Mouse (Mus musculus) heart, embryonic 14.5 days (tissue): ENCODE data around the gene Atp6v1e1. TPM values are rescaled to one million over a fixed set of nuclear protein-coding genes. Genes with fewer than 3 reads are reported as not detected.

Experiments used
- ATAC-seq: fragments of 200-750 bp; cut with Nextera tagmentation; 2 replicates; pipeline ENCODE4 v1.8.0; 2017; ENCODE audit warnings: low read depth, moderate TSS enrichment; ENCODE audit not compliant: insufficient number of reproducible peaks, insufficient read depth, low FRiP score
- H3K27ac ChIP-seq, 2 experiments: fragments of 200-500 bp in 1 of 2; fragments of 300-500 bp in 1 of 2; sonication (generic) in 1 of 2; replicated peaks in 1 of 2; 2 replicates each; pipeline ENCODE4 v1.5.1; 2012 to 2014; ENCODE audit warnings: low read depth in 2 of 2, low read length in 2 of 2, control low read depth in 1 of 2, mild to moderate bottlenecking in 1 of 2, mixed read lengths in 1 of 2; ENCODE audit not compliant: control insufficient read depth in 1 of 2, insufficient read depth in 1 of 2
- H3K27me3 ChIP-seq: fragments of 300-500 bp; sonication (generic); 2 replicates; pipeline ENCODE4 v1.6.1; 2014; ENCODE audit warnings: mild to moderate bottlenecking, low read length, control low read depth; ENCODE audit not compliant: control insufficient read depth, insufficient read depth
- H3K36me3 ChIP-seq: fragments of 300-500 bp; sonication (generic); 2 replicates; pipeline ENCODE4 v1.6.1; 2014; ENCODE audit warnings: mild to moderate bottlenecking, control low read depth, low read length, mixed read lengths; ENCODE audit not compliant: control insufficient read depth, insufficient read depth
- H3K4me1 ChIP-seq, 2 experiments: fragments of 200-500 bp in 1 of 2; fragments of 300-500 bp in 1 of 2; sonication (generic) in 1 of 2; 2 replicates each; pipeline ENCODE4 v1.6.1; 2012 to 2014; ENCODE audit warnings: low read length in 2 of 2, control low read depth in 1 of 2, mixed read lengths in 1 of 2; ENCODE audit not compliant: control insufficient read depth in 2 of 2, insufficient read depth in 2 of 2
- H3K4me2 ChIP-seq: fragments of 300-500 bp; sonication (generic); 2 replicates; pipeline ENCODE4 v1.6.1; 2014; ENCODE audit warnings: mild to moderate bottlenecking, low read length
- H3K4me3 ChIP-seq, 2 experiments: fragments of 200-500 bp in 1 of 2; fragments of 300-500 bp in 1 of 2; sonication (generic) in 1 of 2; 2 replicates each; pipeline ENCODE4 v1.5.1; 2012 to 2014; ENCODE audit warnings: low read length in 2 of 2, mild to moderate bottlenecking in 2 of 2, control low read depth in 1 of 2, low read depth in 1 of 2, moderate library complexity in 1 of 2; ENCODE audit not compliant: control insufficient read depth in 1 of 2, insufficient read depth in 1 of 2
- H3K9ac ChIP-seq: fragments of 300-500 bp; sonication (generic); 2 replicates; pipeline ENCODE4 v1.6.1; 2014; ENCODE audit warnings: mild to moderate bottlenecking, low read length
- H3K9me3 ChIP-seq: fragments of 300-500 bp; sonication (generic); 2 replicates; pipeline ENCODE4 v1.6.1; 2016; ENCODE audit warnings: low read length, control low read depth; ENCODE audit not compliant: control insufficient read depth
- WGBS: fragments of 180-500 bp; shearing (Covaris S2); extraction: QIAGEN DNeasy Blood & Tissue Kit; methylation state at CpG from one replicate; pipeline ENCODE4 v1.1.7; 2014; 5-methylcytosine and 5-hydroxymethylcytosine counted together
- microRNA-seq: library from miRNA; unstranded; fragments of <30 nt; microRNA quantifications from one replicate; pipeline ENCODE4, GENCODE M21; 2016
- polyA plus RNA-seq: library from polyadenylated mRNA; unstranded; fragments of >200 nt; fragmentation: Nextera tagmentation; extraction: Ambion mirVana; gene quantifications from 2 replicates; pipeline ENCODE4 v1.2.1, GENCODE M21; 2014

Atp6v1e1 gene
- polyA plus RNA-seq, 1 experiment from 2014 or later, result 142 TPM

GRCm38 (mm10) chr6:120761151-120761550 lies 61.4 kb downstream of the Atp6v1e1 start:
- ATAC-seq, result no peak
- no peak overlapping the region for H3K4me2 ChIP-seq
- H3K4me3 ChIP-seq, result no peak overlapping the region
- H3K9ac ChIP-seq, result no peak overlapping the region
- H3K4me1 ChIP-seq, result no peaks in the 10 kb centered on the region
- H3K36me3 ChIP-seq, result 0 out of 2 replicates have a peak, but pooled peaks cover 11% of the 10 kb centered on the region
- H3K27ac ChIP-seq, result no peak overlapping the region
- H3K27me3 ChIP-seq, result no peaks in the 10 kb centered on the region
- H3K9me3 ChIP-seq, result no peaks in the 10 kb centered on the region
- WGBS, result 83% methylated on average over 2 of the region's 2 CpGs

DNA sequence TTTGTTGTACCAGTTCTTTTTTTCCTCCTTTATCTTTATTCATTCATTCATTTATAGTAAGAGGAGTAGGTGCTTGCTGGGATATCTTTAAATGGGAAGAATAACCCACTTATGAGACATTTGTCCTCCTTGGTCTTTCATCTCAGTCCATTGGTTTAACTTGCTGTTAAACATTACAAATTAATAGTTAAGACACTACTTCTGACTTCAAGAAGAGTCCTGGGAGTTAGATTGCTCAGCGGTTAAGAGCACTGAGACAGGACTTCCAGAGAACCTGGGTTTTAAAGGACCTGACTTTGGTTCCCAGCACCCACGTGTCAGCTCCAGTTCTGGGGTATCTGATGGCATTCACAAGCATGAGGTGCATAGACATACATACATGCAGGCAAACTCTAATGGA lies 76.2 kb downstream of the Atp6v1e1 start:
- H3K4me1 ChIP-seq, result peaks cover 0 to 2% of the 10 kb centered on the region in 2 experiments; a peak in 2 of 4 replicates
- H3K4me2 ChIP-seq, result no peak overlapping the region
- no peak overlapping the region for H3K4me3 ChIP-seq
- no peak overlapping the region for H3K27ac ChIP-seq
- no peaks in the 10 kb centered on the region for H3K36me3 ChIP-seq
- 92% methylated on average over 2 of the region's 2 CpGs for WGBS
- ATAC-seq, result no peak
- H3K9me3 ChIP-seq, result no peaks in the 10 kb centered on the region
- H3K27me3 ChIP-seq, result no peaks in the 10 kb centered on the region
- H3K9ac ChIP-seq, result no peak overlapping the region

Small RNA genes within 50 kb of the gene (microRNA-seq; reads per million reads assigned to microRNA genes)
- not detected for gene Gm25193

Other genes starting within 250 kb of the Atp6v1e1 start
- 1.5 and 2.1 TPM in 2 replicates for gene Cecr2, start 156.4 kb downstream of the Atp6v1e1 start, polyA plus RNA-seq
- gene Slc25a18, start 49.2 kb downstream of the Atp6v1e1 start, polyA plus RNA-seq, result 0.20 and 0.31 TPM in 2 replicates
- gene Bcl2l13, start 13.4 kb upstream of the Atp6v1e1 start, polyA plus RNA-seq, result 24.6 and 30.3 TPM in 2 replicates
- 8.0 and 9.1 TPM in 2 replicates for gene Bid, start 94.1 kb upstream of the Atp6v1e1 start, polyA plus RNA-seq